Mouse (Mus musculus): Measurements from ENCODE around the gene Aarsd1. TPM values are rescaled to one million over a fixed set of nuclear protein-coding genes. Genes with fewer than 3 reads are reported as not detected.
A peak's percentile ranks its signal among the peaks of the same experiment; 100 is the strongest.
"Not testable (repeated sequence)": the region's sequence is repeated elsewhere in the genome, so short reads cannot be mapped to it uniquely, and the experiment has no call there.

The Aarsd1 gene
- total RNA-seq, 2 experiments from 2014 or later, result 14.2 to 21.3 TPM

- intact Hi-C loops (cut with DNase I), result no loop called here
Observed at GRCm38 (mm10) chr11:101416433-101417100, 848 bp downstream of the Aarsd1 start.

GRCm38 (mm10) chr11:101415306-101415705 is 2.1 kb downstream of the Aarsd1 start:
- intact Hi-C loops (cut with DNase I), result no loop called here
- no peak for DNase-seq

More at GRCm38 (mm10) chr11:101416433-101417100, 848 bp downstream of the Aarsd1 start:
- DNase-seq, result no peak

- peak; percentile 80 to 88 for DNase-seq
- intact Hi-C loops (cut with DNase I), result loop anchor here (1.0 to 5.0 kb wide), 3 partner anchors 40 to 183 kb away; no protein-coding TSS in a partner anchor
Observed at GRCm38 (mm10) chr11:101395110-101395509, 22.3 kb downstream of the Aarsd1 start.

- intact Hi-C loops (cut with DNase I), result no loop called here
- no peak for DNase-seq
Observed at GRCm38 (mm10) chr11:101381817-101382216, 35.6 kb downstream of the Aarsd1 start.

- intact Hi-C loops (cut with DNase I), result no loop called here
- no peak for DNase-seq
Observed at GRCm38 (mm10) chr11:101378926-101379325, 38.5 kb downstream of the Aarsd1 start.

- intact Hi-C loops (cut with DNase I); DNase-seq: not testable (repeated sequence)
Observed at GRCm38 (mm10) chr11:101378196-101378595, 39.2 kb downstream of the Aarsd1 start.

GRCm38 (mm10) chr11:101374421-101374938 is 42.9 kb downstream of the Aarsd1 start:
- intact Hi-C loops (cut with DNase I), result no loop called here

GRCm38 (mm10) chr11:101370141-101370540 is 47.3 kb downstream of the Aarsd1 start:
- DNase-seq, result no peak
- intact Hi-C loops (cut with DNase I), result no loop called here

More at GRCm38 (mm10) chr11:101374421-101374938, 42.9 kb downstream of the Aarsd1 start:
- DNase-seq, result no peak

GRCm38 (mm10) chr11:101367326-101367935 is 50.0 kb downstream of the Aarsd1 start, which contains the start of gene G6pc:
G6pc (plus strand) TSS chr11:101367561.
- intact Hi-C loops (cut with DNase I), result no loop called here
- DNase-seq, result no peak

- intact Hi-C loops (cut with DNase I), result loop anchor here (5.0 kb wide), 1 partner anchor 37 kb away; the partner anchor contains the start of gene Aoc2
- no peak for DNase-seq
Observed at GRCm38 (mm10) chr11:101364531-101364931, 52.9 kb downstream of the Aarsd1 start.

GRCm38 (mm10) chr11:101360651-101361113 is 56.7 kb downstream of the Aarsd1 start:
- intact Hi-C loops (cut with DNase I), result loop anchor here (5.0 kb wide), 1 partner anchor 33 kb away; the partner anchor contains the start of gene Aoc2

GRCm38 (mm10) chr11:101359776-101360175 is 57.6 kb downstream of the Aarsd1 start:
- DNase-seq, result peak in 1 of 2 experiments; percentile 9
- intact Hi-C loops (cut with DNase I), result loop anchor here (5.0 kb wide), 1 partner anchor 32 kb away; the partner anchor contains the start of gene Aoc2

More at GRCm38 (mm10) chr11:101360651-101361113, 56.7 kb downstream of the Aarsd1 start:
- peak in 1 of 2 experiments; percentile 27 for DNase-seq

- intact Hi-C loops (cut with DNase I), result no loop called here
Observed at GRCm38 (mm10) chr11:101357505-101358182, 59.8 kb downstream of the Aarsd1 start.

More at GRCm38 (mm10) chr11:101357505-101358182, 59.8 kb downstream of the Aarsd1 start:
- DNase-seq, result peak in 1 of 2 experiments; percentile 45

Small RNA genes lying within 50 kb of the gene (microRNA-seq; reads per million reads assigned to microRNA genes)
- 0.12 to 5.1 reads per million in 2 experiments for gene Mir6929

Other genes with a start within 250 kb of the Aarsd1 start
- 1 to 10 TPM; 1.4 to 2.1 TPM for gene Cntnap1, start 247.1 kb downstream of the Aarsd1 start, total RNA-seq (2021)
- gene Plekhh3, start 246.3 kb downstream of the Aarsd1 start, total RNA-seq (2021), result 10 to 100 TPM; 26.6 to 26.9 TPM
- not detected for gene Ccr10, start 242.2 kb downstream of the Aarsd1 start, total RNA-seq (2021)
- 10 to 100 TPM; 24.0 to 27.5 TPM for gene Ezh1, start 191.2 kb downstream of the Aarsd1 start, total RNA-seq (2021)
- 100 to 1,000 TPM; 149 to 167 TPM for gene Ramp2, start 171.6 kb downstream of the Aarsd1 start, total RNA-seq (2021)
- gene Vps25, start 163.9 kb downstream of the Aarsd1 start, total RNA-seq (2021), result 10 to 100 TPM; 76.4 to 81.0 TPM
- 10 to 100 TPM in 1 of 2 experiments, 1 to 10 TPM in 1; 7.0 to 11.7 TPM for gene Wnk4, start 157.0 kb downstream of the Aarsd1 start, total RNA-seq (2021)
- under 1 TPM; 0.24 to 0.39 TPM for gene Cntd1, start 138.6 kb downstream of the Aarsd1 start, total RNA-seq (2021)
- gene Coa3, start 138.5 kb downstream of the Aarsd1 start, total RNA-seq (2021), result 10 to 100 TPM; 84.0 to 89.7 TPM
- gene Becn1, start 115.3 kb downstream of the Aarsd1 start, total RNA-seq (2021), result 10 to 100 TPM; 90.0 to 96.3 TPM
- 10 to 100 TPM; 80.9 to 96.0 TPM for gene Psme3, start 101.4 kb downstream of the Aarsd1 start, total RNA-seq (2021)
- 1 to 10 TPM; 3.1 to 3.2 TPM for gene Aoc2, start 92.6 kb downstream of the Aarsd1 start, total RNA-seq (2021)
- 10 to 100 TPM; 36.9 to 42.0 TPM for gene Aoc3, start 87.0 kb downstream of the Aarsd1 start, total RNA-seq (2021)
- not detected for gene G6pc, start 50.1 kb downstream of the Aarsd1 start, total RNA-seq (2021)
- gene Gm27029, start 7.2 kb upstream of the Aarsd1 start, total RNA-seq (2021), result 10 to 100 TPM in 1 of 2 experiments, 1 to 10 TPM in 1; 3.2 to 11.2 TPM
- 10 to 100 TPM; 10.8 to 11.1 TPM for gene Rundc1, start 7.5 kb upstream of the Aarsd1 start, total RNA-seq (2021)
- 10 to 100 TPM; 60.2 to 61.2 TPM for gene Ptges3l, start 7.7 kb upstream of the Aarsd1 start, total RNA-seq (2021)
- gene Rpl27, start 24.7 kb upstream of the Aarsd1 start, total RNA-seq (2021), result 10 to 100 TPM; 49.7 to 52.9 TPM
- 10 to 100 TPM; 12.2 TPM for gene Ifi35, start 30.8 kb upstream of the Aarsd1 start, total RNA-seq (2021)
- 1 to 10 TPM; 5.9 to 6.7 TPM for gene Rnd2, start 47.4 kb upstream of the Aarsd1 start, total RNA-seq (2021)
- gene Vat1, start 48.6 kb upstream of the Aarsd1 start, total RNA-seq (2021), result 10 to 100 TPM; 31.8 to 33.0 TPM
- gene Brca1, start 134.3 kb upstream of the Aarsd1 start, total RNA-seq (2021), result 1 to 10 TPM; 1.2 to 1.7 TPM
- 100 to 1,000 TPM in 1 of 2 experiments, 10 to 100 TPM in 1; 98.4 to 103 TPM for gene Nbr1, start 134.5 kb upstream of the Aarsd1 start, total RNA-seq (2021)
- gene Tmem106a, start 164.6 kb upstream of the Aarsd1 start, total RNA-seq (2021), result 1 to 10 TPM; 3.0 to 3.2 TPM
- gene Gm11634, start 181.6 kb upstream of the Aarsd1 start, total RNA-seq (2021), result not detected
- 10 to 100 TPM; 32.1 to 35.6 TPM for gene Rdm1, start 209.6 kb upstream of the Aarsd1 start, total RNA-seq (2021)
- 10 to 100 TPM; 28.6 to 29.6 TPM for gene Arl4d, start 247.9 kb upstream of the Aarsd1 start, total RNA-seq (2021)

Measured in heart, postnatal 14 days (tissue).